Mouse (Mus musculus): ENCODE data around the gene Aes.

Aes gene

DNA sequence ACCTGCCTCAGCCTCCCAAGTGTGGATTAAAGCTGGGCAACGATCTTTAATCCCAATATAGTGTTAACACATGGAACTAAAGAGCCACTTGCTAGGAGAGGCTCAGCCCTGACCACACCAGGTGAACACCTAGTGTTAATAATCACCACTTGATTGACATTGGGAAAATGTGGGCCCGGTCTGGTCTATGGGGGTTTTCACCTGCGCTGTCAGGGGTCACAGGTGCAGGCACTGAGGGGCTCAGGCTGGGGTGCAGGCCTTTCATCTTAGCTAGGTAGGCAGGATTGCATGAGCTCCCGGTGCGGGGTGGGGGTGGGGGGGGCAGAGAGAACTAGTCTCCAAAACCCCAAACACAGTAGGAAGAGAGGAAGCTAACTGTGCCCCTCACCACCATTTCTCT lies 40.3 kb downstream of the Aes start:
- DNase-seq = no peak

- peak; percentile 20 for DNase-seq
These were observed 40.8 kb downstream of the Aes start for GRCm38 (mm10) chr10:81600096-81600495.

DNA sequence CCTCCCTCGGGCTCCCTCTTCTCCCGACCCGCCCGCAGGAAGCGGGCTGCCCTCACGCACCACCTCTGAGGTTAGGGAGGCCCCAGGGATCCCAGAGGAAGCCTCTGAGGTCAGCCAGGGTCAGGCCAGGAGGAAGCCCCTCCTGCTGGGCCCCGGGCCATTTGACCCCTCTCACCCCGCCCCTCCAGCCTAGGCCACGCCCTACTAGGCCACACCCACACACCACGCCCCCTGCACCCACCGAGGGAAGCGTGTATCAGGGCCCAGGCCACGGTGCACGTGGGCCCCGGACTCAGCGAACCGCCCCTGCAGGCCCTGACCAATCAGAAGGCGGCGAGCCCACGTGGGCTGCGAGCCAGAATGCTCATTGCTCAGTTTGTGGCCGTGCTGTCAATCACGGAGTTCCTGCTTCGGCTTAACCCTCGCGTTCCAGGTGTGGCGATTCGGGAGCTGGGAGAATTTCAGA lies 41.5 kb downstream of the Aes start, which contains the start of gene Tle6:
Gene Tle6, minus strand, starts transcription at position 336 of the 466 bp plus-strand sequence.
- DNase-seq = peak; percentile 98

DNA sequence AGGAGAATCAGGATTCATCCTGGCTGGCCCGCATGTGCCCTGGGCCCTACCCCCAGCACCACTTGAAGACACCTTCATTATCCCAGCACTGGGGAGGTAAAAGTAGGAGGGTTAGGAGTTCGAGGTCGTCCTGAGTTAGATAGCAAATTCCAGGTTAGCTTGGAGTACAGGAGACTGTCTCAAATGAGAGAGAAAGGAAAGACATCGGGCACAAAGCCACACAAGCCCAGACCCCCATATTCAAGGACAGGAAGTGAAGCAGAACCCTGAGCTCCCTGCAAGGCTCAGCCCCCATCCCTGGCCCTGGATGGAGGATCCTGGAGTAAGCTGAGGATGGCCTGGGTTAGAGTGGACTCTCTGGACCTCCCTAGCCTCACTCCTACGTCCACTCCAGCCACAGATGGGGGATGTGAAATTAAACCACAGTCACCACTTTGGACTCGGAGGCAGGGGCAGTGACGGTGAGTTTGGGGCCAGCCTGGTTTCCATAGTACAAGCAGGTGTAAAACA lies 42.2 kb downstream of the Aes start:
- DNase-seq = no peak

DNA sequence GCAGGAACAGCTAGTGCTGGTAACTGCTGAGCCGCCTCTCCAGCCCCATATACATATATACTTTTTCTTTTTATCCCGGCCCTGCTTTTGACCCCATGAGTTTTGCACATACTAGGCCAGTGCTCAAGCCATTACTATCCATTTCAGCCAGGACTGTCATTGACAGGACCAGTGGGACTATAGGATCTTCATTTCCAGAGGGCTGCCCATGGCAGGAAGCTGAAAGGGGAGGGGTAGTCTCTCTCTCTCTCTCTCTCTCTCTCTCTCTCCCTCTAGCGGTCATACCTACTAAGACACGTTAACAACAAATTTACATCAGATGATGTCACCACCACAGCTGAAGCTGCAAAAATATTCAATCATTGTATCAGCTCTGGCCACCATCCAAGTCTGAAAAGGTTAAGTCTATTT lies 43.5 kb downstream of the Aes start:
- DNase-seq = peak; percentile 79

GRCm38 (mm10) chr10:81604019-81604967 lies 45.0 kb downstream of the Aes start:
- DNase-seq = no peak

DNA sequence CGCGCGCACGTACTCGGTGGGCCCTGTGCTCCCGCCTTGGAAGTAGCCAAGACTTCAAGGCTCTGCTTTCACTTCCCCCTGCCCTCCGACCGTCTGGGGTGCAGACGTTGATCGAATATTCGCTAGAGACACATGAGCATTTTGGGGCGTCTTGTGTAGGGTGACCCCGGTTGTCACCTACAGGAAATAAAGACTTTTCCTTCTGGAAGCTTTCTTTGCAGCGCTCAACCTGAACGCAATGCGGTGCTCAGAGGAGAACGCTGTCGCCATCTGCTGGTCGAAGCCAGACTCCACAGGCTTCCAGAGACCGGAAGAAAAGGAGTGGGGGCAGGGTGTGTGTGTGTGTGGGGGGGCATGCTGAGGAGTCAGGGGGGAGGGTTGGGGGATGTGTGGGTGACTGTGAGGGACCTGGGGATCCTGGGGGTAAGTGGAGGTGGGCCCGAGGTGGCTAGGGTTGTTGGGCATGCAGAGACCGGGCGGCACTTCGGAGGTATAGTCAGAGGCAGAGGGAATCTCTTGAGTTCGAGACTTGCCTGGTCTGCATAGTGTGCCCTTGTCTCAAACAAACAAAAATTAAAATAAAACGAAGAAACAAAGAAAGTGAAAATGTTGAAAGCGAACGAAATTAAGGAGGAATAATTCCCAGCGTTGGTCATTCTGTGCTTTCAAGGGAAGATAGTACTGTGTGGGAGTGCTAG lies 45.8 kb downstream of the Aes start:
- DNase-seq = peak; percentile 93

GRCm38 (mm10) chr10:81605666-81605973 lies 46.3 kb downstream of the Aes start:
- no peak for DNase-seq

DNA sequence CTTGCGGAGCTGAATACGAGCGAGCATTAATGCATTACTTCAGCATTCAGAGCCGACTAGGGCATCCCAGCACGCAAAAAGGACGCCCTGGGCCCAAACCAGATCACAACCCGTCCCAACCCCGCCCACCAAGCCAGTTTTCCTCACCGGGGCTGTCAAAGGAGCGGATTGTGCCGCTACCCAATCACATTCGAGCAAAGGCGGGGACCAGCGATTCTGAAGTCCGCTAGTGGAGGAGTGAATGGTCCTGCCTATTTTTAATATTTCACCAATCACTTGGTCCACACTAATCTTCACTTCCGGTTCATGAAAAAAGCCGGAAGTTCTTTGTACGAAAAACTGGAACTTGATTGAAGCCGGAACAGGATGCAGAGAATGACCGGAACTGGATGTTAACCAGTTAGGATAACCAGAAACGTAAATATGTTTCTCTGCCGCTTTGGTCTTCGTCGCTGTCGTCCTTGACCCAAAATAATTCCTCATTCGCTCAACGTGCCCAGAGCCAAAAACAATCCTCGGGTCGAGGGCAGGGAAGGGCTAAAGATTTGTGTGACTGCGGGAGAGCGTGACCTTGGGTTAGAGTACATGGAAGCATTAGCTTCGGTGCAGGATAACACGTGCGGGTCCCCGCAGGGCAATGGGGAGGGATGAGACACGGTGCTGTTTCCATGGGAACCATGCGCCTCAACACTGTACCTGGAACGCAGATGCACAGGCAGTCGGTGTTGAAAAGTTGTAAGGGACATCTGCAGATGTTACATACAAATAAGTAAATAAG lies 46.9 kb downstream of the Aes start, which contains the start of gene BC025920:
Gene BC025920, plus strand, starts transcription at position 297 of the 778 bp plus-strand sequence.
- peak; percentile 97 for DNase-seq

DNA sequence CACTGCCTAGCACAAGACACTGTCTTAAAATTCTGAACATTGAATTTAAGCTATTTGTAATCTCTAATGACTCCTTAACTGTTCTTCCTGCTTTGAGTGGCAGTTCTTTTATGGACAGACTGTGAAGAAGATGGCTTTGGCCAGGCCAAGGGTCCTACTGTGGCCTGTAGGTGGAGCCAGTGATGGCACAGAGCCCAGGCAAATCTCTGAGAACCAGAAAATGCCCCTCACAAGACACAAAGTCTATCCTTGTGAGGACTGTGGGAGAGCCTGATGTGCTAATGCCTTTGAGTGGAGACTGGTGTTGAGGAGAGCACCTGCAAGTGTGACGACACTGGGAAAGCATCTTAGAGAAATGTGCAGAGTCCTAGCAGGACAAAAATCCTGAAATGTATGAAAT lies 49.0 kb downstream of the Aes start:
- DNase-seq = no peak

DNA sequence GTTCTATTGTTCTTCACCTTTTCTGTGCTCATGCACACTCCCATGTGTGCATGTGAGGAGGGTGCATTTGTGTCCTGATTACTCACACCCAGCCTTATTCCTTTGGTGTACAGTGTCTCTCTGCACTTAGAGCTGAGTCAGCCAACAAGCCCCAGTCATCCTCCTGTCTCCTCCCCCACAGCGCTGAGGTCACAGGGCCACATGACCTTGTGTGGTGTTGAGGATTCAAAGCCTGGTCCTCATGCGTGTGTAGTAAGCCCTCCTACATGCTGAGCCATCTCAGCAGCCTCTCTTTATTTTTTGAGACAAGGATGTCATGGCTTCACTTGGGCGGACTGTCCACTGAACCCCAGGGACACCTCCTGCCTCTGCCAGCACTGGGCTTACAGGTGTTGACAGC lies 53.5 kb downstream of the Aes start:
- DNase-seq = no peak

DNA sequence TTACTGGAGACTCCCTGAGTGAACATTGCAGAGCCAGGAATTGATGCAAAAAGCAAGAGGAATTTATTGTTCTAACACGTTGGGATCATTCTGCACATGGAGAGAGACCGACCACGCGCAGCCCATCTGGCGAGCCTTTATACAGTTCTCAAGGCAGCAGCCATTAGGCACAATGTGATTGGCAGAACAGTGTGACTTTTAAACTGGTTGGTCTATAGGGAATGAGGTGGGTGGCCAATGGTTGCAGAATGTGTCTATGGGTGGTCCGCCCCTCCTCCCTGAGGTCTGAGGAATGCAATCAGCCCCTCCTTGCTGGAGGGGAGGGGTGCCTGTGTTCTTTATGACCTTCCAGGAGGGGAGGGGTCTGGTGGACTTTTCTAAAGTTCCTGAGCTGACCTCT lies 56.2 kb downstream of the Aes start:
- DNase-seq = peak; percentile 53
